Mouse (Mus musculus): ENCODE measurements at regions not wholly inside any gene's neighbourhood (a gene's known extent, or its start where the extent isn't known, plus 50 kb on each side); places are given as distances from the start of the nearest gene placed in this dataset.

DNA sequence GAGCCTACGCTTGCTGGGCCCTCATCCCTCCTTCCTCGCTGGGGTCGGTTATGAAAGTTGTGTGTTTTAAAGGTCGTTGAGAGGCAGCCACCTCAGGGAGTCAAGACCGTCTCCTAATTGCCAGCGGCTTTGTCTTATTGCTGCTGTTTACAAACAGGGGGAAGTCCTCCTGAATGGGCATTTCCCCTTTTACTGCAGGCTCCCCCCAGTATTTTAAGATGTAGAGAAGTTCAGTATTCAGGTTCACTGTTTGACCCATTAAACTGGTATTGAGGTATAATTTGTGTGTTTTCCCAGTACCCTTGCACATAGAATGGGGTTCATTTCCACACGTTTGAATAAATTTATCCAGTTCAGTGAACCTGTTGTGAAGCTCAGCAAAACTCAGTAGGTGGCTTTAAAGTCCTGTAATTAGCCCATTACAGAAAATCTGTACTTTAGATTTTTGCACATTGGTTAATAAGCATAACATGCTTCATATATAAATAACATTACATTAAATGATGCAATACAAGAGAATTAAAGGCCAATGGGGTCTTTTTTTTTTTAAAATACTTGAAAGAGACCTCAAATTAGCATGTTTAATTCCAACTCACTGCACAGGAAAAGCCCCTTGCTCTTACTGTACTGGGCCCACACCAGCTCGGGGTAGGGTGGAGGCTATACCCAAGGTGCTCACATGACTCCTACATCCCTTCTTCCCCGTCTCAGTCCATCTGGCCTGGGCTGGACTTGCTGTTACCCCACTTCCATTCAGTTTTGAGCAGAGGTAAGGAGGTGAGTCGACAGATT is 63.7 kb downstream of the Nkx2-1 start:
- DNase-seq (ENCODE audit: low spot score in 2 of 2): no peak

GRCm38 (mm10) chr12:56470932-56471500 is 65.7 kb downstream of the Nkx2-1 start:
- DNase-seq (ENCODE audit: low spot score in 2 of 2): no peak

DNA sequence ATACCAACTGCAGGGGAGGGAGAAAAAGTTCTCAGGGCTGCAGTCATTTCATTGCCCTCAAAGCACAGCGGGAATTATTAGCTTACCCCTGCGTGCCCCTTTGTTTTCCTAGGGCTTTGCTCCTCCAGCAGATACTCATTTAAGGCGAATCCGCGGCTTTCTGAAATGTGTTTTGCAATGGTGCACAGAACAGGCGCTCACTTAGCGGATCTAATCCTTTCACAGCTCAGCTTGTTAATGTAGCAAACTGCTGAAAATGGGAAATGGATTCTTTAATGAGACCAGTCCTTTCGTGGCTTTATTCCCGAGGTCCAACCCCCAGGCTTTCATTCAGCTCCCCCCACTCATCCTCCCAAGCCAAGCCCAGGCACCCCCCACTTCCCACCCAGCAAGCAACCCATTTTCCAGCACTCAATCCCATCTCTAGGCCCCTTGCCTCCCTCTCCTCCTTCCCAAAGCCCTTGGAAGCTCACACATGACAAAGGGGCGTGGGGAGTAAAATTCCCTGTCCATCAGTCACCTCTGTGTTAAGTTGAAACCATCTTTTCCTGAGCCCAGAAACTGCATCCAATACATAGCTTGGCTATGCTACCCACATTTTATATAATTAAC is 77.1 kb downstream of the Nkx2-1 start:
- no peak for DNase-seq (ENCODE audit: low spot score in 2 of 2)

DNA sequence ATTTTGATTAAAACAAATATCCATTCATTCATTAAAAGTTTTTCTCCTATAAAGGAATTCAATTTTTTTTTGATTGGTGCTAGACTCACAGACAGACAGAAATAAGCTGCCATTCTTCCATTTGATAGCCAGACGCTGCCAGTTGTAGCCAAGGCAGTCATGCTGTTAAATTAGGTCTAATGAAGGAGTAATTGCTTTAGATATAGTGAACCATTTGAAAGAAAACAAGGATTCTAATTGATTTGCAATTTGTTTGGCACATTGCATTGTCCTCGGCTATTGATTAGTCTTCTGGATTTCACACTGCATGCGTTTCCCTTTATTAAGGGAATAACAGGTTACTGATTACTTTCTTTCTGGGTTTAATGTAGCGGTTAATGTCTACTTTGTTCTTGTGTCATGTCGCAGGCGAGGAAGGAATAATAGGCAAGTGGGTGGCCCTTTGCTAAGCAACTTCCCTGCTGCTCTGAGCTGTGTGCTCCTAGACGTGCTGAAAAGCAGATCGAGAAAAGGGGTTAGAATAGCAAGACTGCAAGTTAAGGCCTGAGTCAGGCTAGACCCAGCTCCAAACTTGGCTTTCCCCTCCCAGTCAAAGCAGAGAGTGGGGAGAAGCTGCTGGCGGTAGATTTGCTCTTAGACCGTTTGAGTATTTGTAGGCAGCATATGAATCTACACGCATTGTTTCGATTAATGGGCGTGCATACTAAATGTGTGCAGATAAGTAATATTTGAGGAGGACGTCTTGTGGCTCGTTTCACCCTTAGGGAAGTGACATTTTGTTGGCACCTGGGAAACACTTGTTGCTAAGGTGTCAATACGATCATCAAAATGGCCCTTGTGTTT is 77.8 kb downstream of the Nkx2-1 start:
- no peak for DNase-seq (ENCODE audit: low spot score in 2 of 2)

DNA sequence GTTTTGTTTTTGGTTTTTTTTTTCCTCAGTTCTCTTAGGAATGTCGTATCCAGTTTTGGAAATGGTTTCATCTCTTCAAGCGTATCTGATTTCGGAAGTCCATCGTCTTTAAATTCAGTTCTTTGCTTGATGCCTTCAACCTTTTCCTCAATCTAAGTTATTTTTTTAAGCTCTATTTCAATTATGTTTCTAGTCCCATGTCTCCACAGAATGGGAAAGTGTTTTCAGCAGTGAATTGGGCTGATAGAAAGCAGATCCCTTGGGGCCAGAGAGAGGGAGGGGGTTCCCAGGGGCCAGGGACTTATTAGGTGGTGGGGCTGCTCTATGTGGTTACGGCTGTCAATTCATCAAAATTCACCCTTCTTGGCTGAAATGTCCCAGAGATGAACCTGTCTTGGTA is 78.8 kb downstream of the Nkx2-1 start:
- DNase-seq (ENCODE audit: low spot score in 2 of 2): no peak

- no peak for DNase-seq (ENCODE audit: low spot score in 2 of 2)
These were observed 79.4 kb downstream of the Nkx2-1 start for GRCm38 (mm10) chr12:56457356-56457755.

- no peak for DNase-seq (ENCODE audit: low spot score in 2 of 2)
These were observed 86.4 kb downstream of the Nkx2-1 start for GRCm38 (mm10) chr12:56450261-56450660.

DNA sequence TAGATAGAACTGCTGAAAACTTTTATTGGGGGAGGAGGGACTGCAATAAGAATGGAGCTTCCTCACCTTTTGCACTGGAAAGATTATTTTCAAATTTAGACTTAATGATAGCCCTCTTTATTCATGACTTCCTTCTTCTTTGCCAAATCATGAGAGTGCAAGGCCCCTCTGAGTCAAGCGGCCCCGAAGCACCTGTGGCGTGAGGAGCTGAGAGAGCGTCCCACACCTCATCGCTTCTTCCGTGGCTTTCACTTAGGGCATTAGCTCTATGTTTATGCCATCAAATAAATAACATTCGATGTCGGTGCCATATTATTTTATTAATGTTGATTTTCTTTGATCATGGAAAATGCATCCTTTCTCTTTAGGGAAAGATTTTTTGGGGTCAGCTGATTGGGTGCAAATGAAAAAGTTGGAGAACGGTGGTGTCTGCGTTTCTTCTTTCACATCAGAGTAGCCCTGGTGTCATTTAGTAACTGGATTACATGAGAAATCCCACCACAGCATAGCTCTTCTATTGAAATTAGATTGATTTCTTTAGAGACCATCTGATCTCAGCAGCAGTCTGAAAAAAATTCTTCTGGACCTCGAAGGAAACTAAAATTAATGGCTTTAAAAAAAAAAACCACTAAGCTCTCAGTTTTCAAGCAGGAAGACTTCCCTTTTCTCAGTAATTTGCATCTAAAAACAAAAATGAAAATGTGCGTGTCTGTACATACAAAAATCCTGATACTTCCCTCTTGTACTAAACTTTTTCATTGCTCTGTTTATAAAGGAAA is 87.7 kb downstream of the Nkx2-1 start:
- DNase-seq (ENCODE audit: low spot score in 2 of 2): no peak

DNA sequence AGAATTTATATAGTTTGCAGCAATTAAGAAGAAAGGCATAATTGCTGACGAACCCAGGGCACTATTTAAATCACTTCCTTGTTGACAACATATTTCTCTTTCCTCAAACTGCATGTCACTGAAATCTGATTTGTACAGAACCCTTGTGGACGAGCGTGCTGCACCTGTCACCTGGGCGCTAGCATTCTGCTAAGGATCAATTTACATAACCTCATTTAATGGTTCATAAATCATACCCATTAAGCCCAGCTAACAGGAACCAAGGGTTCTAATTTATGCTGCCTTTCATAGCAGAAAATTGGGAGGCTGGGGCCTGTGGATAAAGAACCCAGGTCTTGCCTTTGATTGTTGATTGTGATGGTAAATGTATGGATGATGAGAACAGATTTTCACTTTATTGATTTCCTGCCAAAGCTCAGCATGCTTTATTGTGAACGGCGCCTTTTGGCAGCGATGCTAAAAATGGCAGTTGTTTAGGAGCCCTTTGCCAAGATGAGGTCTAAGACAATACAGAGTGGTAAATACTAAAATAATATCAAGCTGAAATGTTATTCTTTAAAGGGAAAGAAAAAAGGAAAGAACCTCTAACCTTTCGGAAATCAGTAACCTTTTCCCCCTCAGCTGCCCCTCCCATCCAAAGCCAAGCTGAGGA is 95.4 kb downstream of the Nkx2-1 start:
- no peak for DNase-seq (ENCODE audit: low spot score in 2 of 2)

- DNase-seq (ENCODE audit: low spot score in 2 of 2): no peak
These were observed 94.6 kb upstream of the Mbip start for GRCm38 (mm10) chr12:56440068-56440847.

- DNase-seq (ENCODE audit: low spot score in 2 of 2): no peak
These were observed 92.7 kb upstream of the Mbip start for GRCm38 (mm10) chr12:56438384-56438783.

DNA sequence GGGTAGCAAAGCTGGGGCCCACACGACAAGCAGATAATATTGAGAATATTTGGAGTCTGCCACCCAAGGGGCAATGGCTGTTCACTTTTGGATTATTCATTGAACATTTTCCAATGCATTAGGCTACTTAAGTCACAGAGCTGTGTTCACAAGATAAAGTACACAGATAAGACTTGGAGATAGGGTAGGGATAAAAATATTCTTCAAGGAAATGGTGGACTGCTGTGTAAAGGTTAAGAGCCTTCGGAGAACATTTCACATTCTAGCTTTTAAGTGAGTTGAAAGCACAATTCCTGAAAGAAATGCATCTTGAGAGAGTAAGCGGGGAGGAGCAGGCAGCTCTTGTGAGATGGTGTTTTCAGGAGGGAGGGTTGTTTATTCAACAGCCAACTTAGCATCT is 92.3 kb upstream of the Mbip start:
- DNase-seq (ENCODE audit: low spot score in 2 of 2): no peak

DNA sequence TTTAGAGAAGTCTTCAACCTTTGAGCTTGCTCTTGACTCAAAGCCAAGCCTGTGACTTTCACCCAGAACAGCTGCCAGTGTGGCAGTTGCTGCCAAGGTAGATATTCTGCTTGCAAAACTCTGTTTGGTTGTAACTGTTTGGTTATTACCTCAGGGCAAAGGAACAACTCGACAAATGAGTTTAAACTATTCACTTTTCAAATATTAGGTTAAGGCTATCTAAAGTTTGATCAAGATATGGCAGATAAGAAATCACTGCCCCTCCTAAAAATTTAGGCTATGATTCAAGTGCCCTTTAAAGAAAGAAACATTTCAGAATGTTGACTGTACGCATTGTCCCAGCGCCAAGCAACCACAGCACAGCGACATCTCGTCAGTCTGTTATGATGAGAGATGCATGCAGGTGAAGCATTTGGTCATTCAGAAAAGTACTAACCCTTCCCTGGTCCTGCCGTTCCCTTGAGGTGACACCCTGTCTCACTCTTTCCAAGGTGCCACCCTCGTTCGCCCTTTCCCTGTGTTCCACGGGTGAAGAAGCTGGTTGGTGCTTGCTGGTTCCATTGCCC is 81.1 kb upstream of the Mbip start:
- DNase-seq (ENCODE audit: low spot score in 2 of 2): no peak

DNA sequence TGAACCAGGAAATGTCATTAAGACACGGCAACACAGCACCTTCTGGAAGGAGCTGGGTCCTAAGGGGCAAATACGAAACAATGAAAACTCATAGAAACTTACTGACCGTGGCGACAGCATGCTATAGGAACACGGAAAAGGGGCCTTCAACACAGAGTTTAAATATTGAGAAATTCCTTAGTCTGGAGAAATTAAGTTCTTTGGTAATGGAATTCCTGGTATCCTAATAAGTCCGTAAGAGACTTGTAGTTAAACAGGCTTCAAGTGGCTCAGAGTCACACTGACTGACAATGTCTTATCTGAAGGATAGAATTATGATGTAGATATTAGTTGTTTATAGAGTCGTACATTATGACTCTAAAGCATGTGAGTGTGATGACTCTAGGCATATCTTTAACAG is 70.4 kb upstream of the Mbip start:
- DNase-seq (ENCODE audit: low spot score in 2 of 2): no peak

- peak; percentile 4 to 22 for DNase-seq (ENCODE audit: low spot score in 2 of 2)
These were observed 69.4 kb upstream of the Mbip start for GRCm38 (mm10) chr12:56414861-56415765.

GRCm38 (mm10) chr12:56405658-56406057 is 60.0 kb upstream of the Mbip start:
- DNase-seq (ENCODE audit: low spot score in 2 of 2): no peak

GRCm38 (mm10) chr12:56404833-56405232 is 59.1 kb upstream of the Mbip start:
- DNase-seq (ENCODE audit: low spot score in 2 of 2): peak; percentile 47 to 50

DNA sequence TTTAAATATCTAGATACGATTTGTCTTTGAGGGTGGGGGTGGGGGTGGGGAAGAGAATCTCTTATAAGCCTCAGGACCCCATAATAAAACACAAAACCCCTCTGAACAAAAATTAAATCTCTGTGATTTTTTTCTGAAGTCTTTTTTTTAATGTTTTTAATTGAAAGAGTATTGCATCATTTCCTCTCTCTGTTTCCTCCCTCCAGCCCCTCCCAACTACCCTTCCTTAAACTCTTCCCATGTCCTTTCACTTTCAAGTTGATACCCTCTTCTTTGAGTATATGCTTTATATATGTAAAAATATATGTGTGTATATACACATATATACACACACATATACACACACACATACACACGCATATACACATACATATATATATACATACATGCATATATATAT is 58.6 kb upstream of the Mbip start:
- no peak for DNase-seq (ENCODE audit: low spot score in 2 of 2)

DNA sequence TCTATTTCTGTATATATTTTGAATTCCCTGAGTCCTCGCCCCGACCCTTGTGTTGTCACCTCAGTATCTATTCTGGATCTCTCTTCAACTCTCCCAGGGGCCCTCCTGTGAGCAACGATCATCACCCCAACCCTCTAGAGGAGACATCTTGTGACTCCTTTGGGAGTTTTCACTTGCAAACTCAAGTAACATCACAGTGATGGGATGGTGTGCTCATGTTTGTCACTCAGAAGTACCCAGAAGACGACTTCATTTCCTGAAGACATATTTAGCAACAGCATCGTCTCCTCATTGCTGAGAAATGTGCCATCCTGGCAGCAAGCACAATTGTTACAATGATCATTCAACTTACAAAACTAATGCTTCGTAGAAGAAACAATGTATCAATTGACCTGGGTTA is 57.9 kb upstream of the Mbip start:
- DNase-seq (ENCODE audit: low spot score in 2 of 2): no peak

Data from right cerebral cortex, adult 2 months (tissue).